Mouse (Mus musculus) monocyte, adult 59 days (primary cell): ENCODE results near the gene Irs3. TPM values are rescaled to one million over a fixed set of nuclear protein-coding genes. Genes with fewer than 3 reads are reported as not detected.

Experiments
- total RNA-seq, 2 experiments: library from RNA; stranded (reverse); gene quantifications; one replicate each; pipeline ENCODE4 v1.2.4; 2023

Irs3 gene
- not detected for total RNA-seq

DNA sequence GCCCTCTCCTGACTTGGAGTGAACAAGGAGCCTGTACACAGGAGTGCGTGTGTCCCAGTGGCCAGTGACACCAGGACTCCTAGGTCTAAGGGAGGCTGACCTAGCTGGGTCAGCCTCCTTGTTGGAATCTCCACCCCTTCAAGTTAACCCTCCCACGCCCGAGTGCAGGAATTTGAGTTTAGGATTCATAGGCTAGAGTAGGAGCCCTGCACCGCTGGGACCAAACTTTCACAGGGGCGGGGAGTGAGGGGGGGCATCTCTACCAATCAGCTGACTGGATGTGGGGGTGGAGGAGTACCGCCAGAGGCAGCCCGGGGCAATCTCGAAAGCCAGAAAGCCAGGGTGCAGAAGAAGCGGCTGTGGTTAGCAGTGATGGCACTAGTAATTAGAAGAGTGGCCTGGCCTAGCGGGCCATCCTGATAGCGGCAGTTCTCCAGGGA lies at the start of gene Irs3:
Gene Irs3 (minus strand): TSS at position 63 of the 440 bp plus-strand sequence.

DNA sequence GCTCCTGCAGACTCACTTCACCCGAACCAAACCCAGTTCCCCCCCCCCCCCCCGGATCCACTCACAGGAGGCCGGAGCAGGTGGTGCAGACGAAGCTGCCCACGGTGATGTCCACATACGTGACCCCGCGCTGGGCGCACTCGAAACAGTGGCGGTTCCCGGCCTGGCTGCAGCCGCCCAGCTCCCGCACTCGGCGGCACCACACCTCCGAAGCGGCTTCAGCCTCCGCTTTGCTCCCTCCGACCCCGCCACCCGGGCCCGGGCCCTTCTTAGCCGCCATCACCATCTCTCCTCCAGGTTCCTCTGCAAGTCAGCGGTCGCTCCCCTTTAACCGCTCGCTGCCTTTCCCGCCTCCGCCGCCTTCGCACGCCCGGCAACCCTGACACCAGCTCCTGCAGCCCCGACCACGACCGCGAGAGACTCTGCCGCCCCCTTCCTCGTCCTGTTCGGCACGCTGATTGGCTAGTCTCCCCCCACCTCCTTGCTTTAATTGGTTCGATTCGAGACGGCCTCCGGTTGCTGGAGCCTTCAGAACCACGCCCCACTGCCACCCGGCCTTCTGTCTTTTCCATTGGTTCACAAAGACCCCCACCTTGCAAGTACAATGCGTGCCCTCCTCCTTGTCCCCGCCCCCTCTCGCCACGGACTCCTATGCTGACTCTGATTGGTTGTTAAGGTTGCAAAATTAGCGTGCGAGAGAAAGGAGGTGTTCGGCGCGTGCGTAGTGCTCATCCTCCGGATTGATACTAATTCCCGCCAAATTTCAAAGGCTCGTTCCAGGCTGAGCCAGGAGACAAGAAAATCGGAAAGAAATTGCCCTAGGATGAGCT lies 39.0 kb upstream of the Irs3 start, which contains the start of gene Agfg2:
Gene Agfg2 (minus strand): TSS at position 433 of the 830 bp plus-strand sequence.

DNA sequence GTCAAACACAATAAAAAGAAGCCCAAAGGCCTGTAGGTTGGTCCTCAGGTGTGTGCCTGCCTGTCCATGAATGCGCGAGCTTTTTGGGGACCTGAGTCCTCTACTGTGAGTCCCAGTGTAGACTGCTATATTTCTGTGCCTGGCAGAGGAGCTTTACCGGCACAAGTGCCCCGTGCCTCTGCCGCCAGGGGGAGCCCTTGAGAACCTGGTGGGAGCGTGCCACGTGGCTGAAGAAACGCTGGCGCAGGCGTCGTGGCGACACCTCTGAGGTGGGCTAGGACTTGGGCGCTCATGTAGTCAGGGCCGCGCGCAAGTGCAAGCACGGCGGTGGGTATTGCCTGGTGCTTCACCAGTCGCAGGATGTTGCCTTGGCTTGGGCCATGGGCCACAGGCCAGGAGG lies 4.5 kb downstream of the Irs3 start, which contains the start of gene Sap25:
Gene Sap25 (plus strand): TSS at position 281 of the 400 bp plus-strand sequence.

DNA sequence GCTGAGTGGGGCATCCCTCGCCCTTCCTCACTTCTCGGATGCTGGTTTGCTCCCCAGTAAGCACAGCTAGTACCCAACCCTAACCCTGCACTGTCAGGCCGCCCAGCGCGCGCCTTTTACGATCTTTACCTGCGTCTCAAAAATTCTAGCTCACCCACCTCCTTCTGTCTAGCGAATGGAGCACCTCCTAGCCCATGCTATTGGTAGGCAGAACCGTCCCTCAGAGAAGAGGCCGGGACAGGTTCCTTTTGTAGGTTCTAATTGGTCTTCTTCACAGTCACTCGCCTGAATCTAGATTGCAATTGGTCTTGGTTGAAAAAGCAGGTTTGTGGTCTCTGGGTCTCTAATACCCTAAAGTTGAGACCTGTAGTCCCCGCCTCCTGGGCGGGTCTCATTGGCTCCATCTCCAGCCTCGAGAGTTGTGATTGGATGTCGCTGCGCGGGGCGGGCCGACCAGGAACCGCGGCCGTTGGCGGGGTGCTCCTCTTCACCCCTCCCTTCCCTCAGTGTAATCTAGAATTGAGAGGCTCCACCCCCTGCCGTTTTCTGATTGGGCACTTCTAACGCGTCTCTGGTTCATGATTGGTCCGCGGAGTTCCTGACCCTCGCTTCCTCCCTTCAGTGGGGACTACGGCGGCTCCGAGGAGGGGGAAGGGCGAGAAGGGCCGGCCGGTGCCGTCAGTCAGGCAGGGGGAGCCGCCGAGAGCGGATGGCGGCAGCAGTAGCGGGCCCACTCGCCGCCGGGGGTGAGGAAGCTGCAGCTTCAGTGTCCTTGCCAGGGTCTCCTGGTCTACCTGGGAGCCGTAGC lies 16.8 kb downstream of the Irs3 start, which contains the start of the genes Fbxo24, Lrch4 and Gm20605:
Gene Fbxo24 (minus strand): TSS at position 505 of the 808 bp plus-strand sequence.
Gene Lrch4 (plus strand): TSS at position 624 of the 808 bp plus-strand sequence.
Gene Gm20605 (plus strand): TSS at position 678 of the 808 bp plus-strand sequence.

DNA sequence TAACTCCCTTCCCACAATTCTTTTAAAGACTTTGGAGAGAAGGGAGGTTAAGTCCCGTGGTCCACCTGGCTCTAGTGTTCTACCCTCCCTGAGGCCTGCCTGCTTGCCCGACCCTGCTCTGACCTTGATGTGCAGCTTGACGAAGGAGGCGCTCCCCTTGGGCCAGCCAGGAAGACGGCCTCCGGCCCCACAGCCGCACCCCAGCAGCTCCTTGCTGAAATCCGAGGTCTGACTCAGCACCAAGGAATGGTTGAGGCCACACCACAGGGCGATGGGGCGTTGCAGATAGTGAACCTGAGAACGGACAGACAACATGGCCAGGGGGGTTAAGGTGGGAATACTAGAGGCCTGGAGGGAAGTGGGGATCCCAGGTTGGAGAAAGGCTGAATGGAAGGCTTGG lies 32.0 kb downstream of the Irs3 start, which contains the start of gene Pcolce:
Gene Pcolce (minus strand): TSS at position 235 of the 400 bp plus-strand sequence.

DNA sequence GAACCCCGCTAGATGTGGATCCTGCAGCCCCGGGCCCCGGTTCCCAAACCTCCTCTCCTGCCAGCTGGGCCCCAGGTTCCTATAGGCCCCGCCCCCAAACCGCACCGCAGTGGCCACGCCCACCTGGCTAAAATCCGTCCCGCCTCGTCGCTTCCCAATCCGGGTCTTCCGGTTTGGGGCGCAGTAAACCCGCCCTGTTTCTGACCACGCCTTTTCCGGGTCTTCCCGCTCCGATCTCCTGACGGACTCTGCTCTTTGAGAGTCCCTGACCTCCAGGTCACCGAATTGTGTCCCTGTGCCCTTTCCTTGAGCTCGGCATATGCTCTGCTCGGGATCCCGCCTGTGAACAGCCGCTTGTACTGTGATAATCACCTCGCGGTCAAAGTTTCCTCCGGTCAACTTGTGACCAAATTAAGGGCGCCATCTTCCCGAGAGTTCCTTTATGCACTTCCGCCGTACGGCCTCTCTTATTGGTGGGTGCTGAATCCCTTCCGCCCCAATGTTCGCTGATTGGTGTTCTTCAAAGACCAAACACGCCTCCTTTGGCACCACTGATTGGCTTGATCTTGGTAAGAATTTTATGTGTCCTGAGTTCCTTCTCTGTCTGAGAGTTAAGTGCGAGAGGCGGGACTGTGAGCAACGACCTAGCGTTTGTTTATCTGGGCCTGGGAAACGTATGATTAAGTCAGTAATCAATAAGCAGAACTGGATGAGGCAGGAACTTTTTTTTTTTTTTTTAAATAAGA lies 44.7 kb downstream of the Irs3 start, which contains the start of gene Mospd3:
Gene Mospd3 (minus strand): TSS at position 440 of the 746 bp plus-strand sequence.

Other genes with a start within 250 kb of the Irs3 start
- under 1 TPM in 1 of 2 experiments, not detected in 1; 0.03 TPM for gene Zan, start 168.7 kb downstream of the Irs3 start, total RNA-seq
- 10 to 100 TPM; 20.8 to 21.6 TPM for gene Pop7, start 143.2 kb downstream of the Irs3 start, total RNA-seq
- 10 to 100 TPM; 55.2 to 70.1 TPM for gene Gigyf1, start 127.2 kb downstream of the Irs3 start, total RNA-seq
- gene Epo, start 112.5 kb downstream of the Irs3 start, total RNA-seq, result not detected
- gene Gnb2, start 112.2 kb downstream of the Irs3 start, total RNA-seq, result 1,000 to 10,000 TPM; 1,007 to 1,026 TPM
- not detected for gene Actl6b, start 92.2 kb downstream of the Irs3 start, total RNA-seq
- not detected for gene Tfr2, start 75.9 kb downstream of the Irs3 start, total RNA-seq
- gene Mospd3, start 44.7 kb downstream of the Irs3 start, total RNA-seq, result 10 to 100 TPM; 44.1 to 47.4 TPM
- gene Pcolce, start 31.9 kb downstream of the Irs3 start, total RNA-seq, result 1 to 10 TPM in 1 of 2 experiments, under 1 TPM in 1; 0.70 to 1.3 TPM
- gene Fbxo24, start 16.7 kb downstream of the Irs3 start, total RNA-seq, result not detected
- gene Lrch4, start 16.6 kb downstream of the Irs3 start, total RNA-seq, result 100 to 1,000 TPM; 230 to 264 TPM
- gene Gm20605, start 16.5 kb downstream of the Irs3 start, total RNA-seq, result 10 to 100 TPM; 46.8 to 54.6 TPM
- gene Sap25, start 4.4 kb downstream of the Irs3 start, total RNA-seq, result 10 to 100 TPM; 82.6 to 84.7 TPM
- 10 to 100 TPM; 19.8 to 21.9 TPM for gene Agfg2, start 39.0 kb upstream of the Irs3 start, total RNA-seq
- 1 to 10 TPM in 1 of 2 experiments, under 1 TPM in 1; 0.94 to 1.2 TPM for gene Nyap1, start 95.9 kb upstream of the Irs3 start, total RNA-seq
- gene Tsc22d4, start 100.0 kb upstream of the Irs3 start, total RNA-seq, result 100 to 1,000 TPM; 192 to 213 TPM
- 10 to 100 TPM; 19.3 to 22.4 TPM for gene Ppp1r35, start 133.1 kb upstream of the Irs3 start, total RNA-seq
- 10 to 100 TPM; 45.3 to 50.6 TPM for gene Mepce, start 141.9 kb upstream of the Irs3 start, total RNA-seq
- 1 to 10 TPM; 3.7 to 5.0 TPM for gene Zcwpw1, start 142.1 kb upstream of the Irs3 start, total RNA-seq
- gene Pilra, start 190.6 kb upstream of the Irs3 start, total RNA-seq, result 100 to 1,000 TPM; 435 to 464 TPM
- 100 to 1,000 TPM; 320 to 398 TPM for gene Pilrb1, start 212.4 kb upstream of the Irs3 start, total RNA-seq
- 100 to 1,000 TPM; 304 to 357 TPM for gene Pilrb2, start 226.1 kb upstream of the Irs3 start, total RNA-seq